Mouse (Mus musculus) liver, postnatal 0 days (tissue): ENCODE measurements around the gene Birc5. TPM values are rescaled to one million over a fixed set of nuclear protein-coding genes. Genes with fewer than 3 reads are reported as not detected.
A peak's percentile ranks its signal among the peaks of the same experiment; 100 is the strongest.

Experiments
- ATAC-seq: fragments of 200-750 bp; cut with Nextera tagmentation; 2 replicates; pipeline ENCODE4 v1.8.0; 2017; ENCODE audit warnings: mild to moderate bottlenecking, moderate library complexity
- DNase-seq: peaks from one replicate; pipeline ENCODE4 v3.0.0-alpha.2; 2016
- H3K27ac ChIP-seq: fragments of 300-500 bp; sonication (generic); 2 replicates; pipeline ENCODE4 v1.5.1; 2014; ENCODE audit warnings: antibody characterized with exemption, moderate library complexity, mild to moderate bottlenecking, low read depth
- H3K27me3 ChIP-seq: fragments of 300-500 bp; sonication (generic); 2 replicates; pipeline ENCODE4 v1.6.1; 2014; ENCODE audit warnings: low read length, control low read depth, mixed read lengths; ENCODE audit not compliant: insufficient read depth
- H3K36me3 ChIP-seq: fragments of 300-500 bp; sonication (generic); replicated peaks from 2 replicates; pipeline ENCODE4 v1.6.1; 2014; ENCODE audit warnings: mild to moderate bottlenecking, control low read depth, low read length, moderate library complexity, mixed read lengths; ENCODE audit not compliant: insufficient read depth
- H3K4me1 ChIP-seq: fragments of 300-500 bp; sonication (generic); 2 replicates; pipeline ENCODE4 v1.6.1; 2014; ENCODE audit warnings: antibody characterized with exemption, mild to moderate bottlenecking, control low read depth; ENCODE audit not compliant: insufficient read depth
- H3K4me2 ChIP-seq: fragments of 300-500 bp; sonication (generic); 2 replicates; pipeline ENCODE4 v1.6.1; 2014; ENCODE audit warnings: low read depth, mild to moderate bottlenecking, low read length, moderate library complexity, mixed read lengths
- H3K4me3 ChIP-seq: fragments of 300-500 bp; sonication (generic); 2 replicates; pipeline ENCODE4 v1.5.1; 2014; ENCODE audit warnings: low read depth, low read length
- H3K9ac ChIP-seq: fragments of 300-500 bp; sonication (generic); replicated peaks from 2 replicates; pipeline ENCODE4 v1.6.1; 2014; ENCODE audit warnings: mild to moderate bottlenecking, moderate library complexity
- H3K9me3 ChIP-seq: fragments of 300-500 bp; sonication (generic); 2 replicates; pipeline ENCODE4 v1.6.1; 2016; ENCODE audit warnings: mild to moderate bottlenecking, control low read depth, low read length, mixed read lengths
- CTCF ChIP-seq: sonication (generic); IDR thresholded peaks from 2 replicates; pipeline ENCODE4 v1.5.1; 2016; ENCODE audit warnings: antibody characterized with exemption, low read depth
- EP300 ChIP-seq: IDR thresholded peaks from 2 replicates; pipeline ENCODE4 v1.6.1; 2016; ENCODE audit warnings: antibody characterized with exemption, low read depth, mild to moderate bottlenecking
- WGBS: fragments of 180-500 bp; shearing (Covaris S2); extraction: QIAGEN DNeasy Blood & Tissue Kit; methylation state at CpG from one replicate; pipeline ENCODE4 v1.1.7; 2014; ENCODE audit not compliant: insufficient replicate concordance; 5-methylcytosine and 5-hydroxymethylcytosine counted together
- polyA plus RNA-seq: library from polyadenylated mRNA; unstranded; fragments of >200 nt; fragmentation: Nextera tagmentation; extraction: Ambion mirVana; gene quantifications from 2 replicates; pipeline ENCODE4 v1.2.1, GENCODE M21; 2015

Birc5 gene
- polyA plus RNA-seq, 1 experiment from 2014 or later, result 197 TPM

- Histone ChIP-seq H3K9ac (peak overlapping the region; percentile 91), H3K27me3 (no peaks in the 10 kb centered on the region), H3K9me3 (no peaks in the 10 kb centered on the region), H3K4me1 (peaks cover 54% of the 10 kb centered on the region), H3K4me3 (peak overlapping the region; percentile 79), H3K36me3 (peaks cover 45% of the 10 kb centered on the region), H3K27ac (peak overlapping the region; percentile 98), H3K4me2 (peak overlapping the region; percentile 94)
- ATAC-seq, result peak; percentile 44
- peak; percentile 90 for DNase-seq
- 21% methylated on average over 23 of the region's 23 CpGs for WGBS
- peak; percentile 97 for TF ChIP-seq CTCF
- no peak; the same call in 1 of the 2 replicates for TF ChIP-seq EP300
Observed at GRCm38 (mm10) chr11:117824060-117824969, 24.7 kb upstream of the Birc5 start.

- Histone ChIP-seq H3K27me3 (no peaks in the 10 kb centered on the region), H3K9ac (peak within 1 kb of the TSS; percentile 91), H3K27ac (peak within 1 kb of the TSS; percentile 98), H3K4me3 (peak within 1 kb of the TSS; percentile 79), H3K4me2 (peak within 1 kb of the TSS; percentile 94), H3K4me1 (peaks cover 66% of the 10 kb centered on the region), H3K36me3 (peaks cover 33% of the 10 kb centered on the region), H3K9me3 (no peaks in the 10 kb centered on the region)
- WGBS, result under 1% methylated on average over 33 of the region's 34 CpGs
- TF ChIP-seq CTCF (no peak), EP300 (no peak; the same call in none of the 2 replicates)
- peak; percentile 51 for ATAC-seq
- peak; percentile 88 for DNase-seq
Observed at GRCm38 (mm10) chr11:117825333-117826101, 23.5 kb upstream of the Birc5 start, which contains the start of the genes Afmid and Tk1. TSS of gene Afmid (plus strand) at chr11:117825924. TSS of gene Tk1 (minus strand) at chr11:117826092.

- Histone ChIP-seq H3K9ac (peak overlapping the region; percentile 91), H3K4me3 (peak overlapping the region; percentile 79), H3K9me3 (no peaks in the 10 kb centered on the region), H3K27me3 (no peaks in the 10 kb centered on the region), H3K4me2 (peak overlapping the region; percentile 94), H3K36me3 (peaks cover 28% of the 10 kb centered on the region), H3K27ac (peak overlapping the region; percentile 98), H3K4me1 (peaks cover 72% of the 10 kb centered on the region)
- no peak for TF ChIP-seq CTCF
- no peak; the same call in 1 of the 2 replicates for TF ChIP-seq EP300
- WGBS, result 30% methylated on average over 5 of the region's 5 CpGs
- ATAC-seq (peak; percentile 6), DNase-seq (no peak)
Observed at GRCm38 (mm10) chr11:117826164-117826563, 22.9 kb upstream of the Birc5 start.

GRCm38 (mm10) chr11:117826916-117827315 is 22.1 kb upstream of the Birc5 start:
- TF ChIP-seq EP300 (no peak), CTCF (no peak)
- H3K27me3 ChIP-seq, result no peaks in the 10 kb centered on the region
- peak overlapping the region; percentile 79; the same call in 1 of the 2 replicates for H3K4me3 ChIP-seq
- ATAC-seq (no peak), DNase-seq (no peak)
- H3K4me2 ChIP-seq, result peak overlapping the region; percentile 94
- peak overlapping the region; percentile 91 for H3K9ac ChIP-seq
- peak overlapping the region; percentile 98 for H3K27ac ChIP-seq
- H3K4me1 ChIP-seq, result peaks cover 79% of the 10 kb centered on the region
- peaks cover 20% of the 10 kb centered on the region for H3K36me3 ChIP-seq
- WGBS, result 61% methylated on average over 8 of the region's 8 CpGs
- no peaks in the 10 kb centered on the region for H3K9me3 ChIP-seq

- Histone ChIP-seq H3K4me2 (peak overlapping the region; percentile 94), H3K4me1 (peaks cover 82% of the 10 kb centered on the region), H3K27me3 (no peaks in the 10 kb centered on the region), H3K4me3 (peak overlapping the region; percentile 79), H3K9ac (peak overlapping the region; percentile 91), H3K9me3 (no peaks in the 10 kb centered on the region), H3K36me3 (peaks cover 15% of the 10 kb centered on the region), H3K27ac (peak overlapping the region; percentile 98)
- WGBS, result 40% methylated on average over 3 of the region's 3 CpGs
- TF ChIP-seq EP300 (no peak), CTCF (no peak)
- ATAC-seq (no peak), DNase-seq (no peak)
Observed at GRCm38 (mm10) chr11:117827386-117827785, 21.7 kb upstream of the Birc5 start.
